Comparison of ENCODE assay signal across 24 mouse cellular contexts in genomic region chr8:77145285-77145684, GRCm38 (mm10).
A peak's percentile ranks its signal among the peaks of the same experiment; 100 is the strongest.
DNase-seq lines count a peak whose midpoint lies in the region; ATAC-seq and TF ChIP-seq lines count a peak whose summit lies in the region.
"Had no signal": no experiment of that assay in that cellular context is flagged by ENCODE, and none has a peak within 500 bp of the region (broad histone marks: within the 10 kb centered on the region; RNA-seq: fewer than 3 reads in every experiment).

No protein-coding gene starts in this region.

- no peaks in the 10 kb centered on the region for H3K9me3 ChIP-seq in hindbrain, postnatal 0 days (ENCODE audit: low read length)
- H3K9me3 ChIP-seq in hindbrain, embryonic 14.5 days (ENCODE audit: control insufficient read depth, low read length) = no peaks in the 10 kb centered on the region
- no peaks in the 10 kb centered on the region for H3K9me3 ChIP-seq in limb, embryonic 15.5 days
- H3K9me3 ChIP-seq in limb, embryonic 10.5 days (replicated peaks) = peaks cover 2% of the 10 kb centered on the region; the same call in 1 of the 2 replicates
- 0 out of 2 replicates have a peak, but pooled peaks cover 4% of the 10 kb centered on the region for H3K9me3 ChIP-seq in midbrain, embryonic 13.5 days
- no peaks in the 10 kb centered on the region; the same call in 1 of the 2 replicates for H3K9me3 ChIP-seq in midbrain, embryonic 10.5 days (replicated peaks)
- H3K9me3 ChIP-seq: embryonic facial prominence, embryonic 12.5 days; embryonic facial prominence, embryonic 15.5 days; hindbrain, embryonic 12.5 days had no signal

- no peaks in the 10 kb centered on the region for H3K4me1 ChIP-seq in hindbrain, postnatal 0 days (ENCODE audit: insufficient read depth, low read length)
- H3K4me1 ChIP-seq in hindbrain, embryonic 14.5 days (replicated peaks; ENCODE audit: control insufficient read depth, insufficient read depth, low read length) = no peaks in the 10 kb centered on the region
- H3K4me1 ChIP-seq in limb, embryonic 15.5 days = no peaks in the 10 kb centered on the region
- H3K4me1 ChIP-seq in limb, embryonic 10.5 days = no peaks in the 10 kb centered on the region
- no peaks in the 10 kb centered on the region for H3K4me1 ChIP-seq in midbrain, embryonic 13.5 days (replicated peaks)
- no peaks in the 10 kb centered on the region for H3K4me1 ChIP-seq in midbrain, embryonic 10.5 days
- H3K4me1 ChIP-seq: embryonic facial prominence, embryonic 12.5 days; embryonic facial prominence, embryonic 15.5 days; heart, embryonic 13.5 days; hindbrain, embryonic 12.5 days had no signal

- H3K36me3 ChIP-seq in hindbrain, postnatal 0 days (ENCODE audit: insufficient read depth, low read length) = no peaks in the 10 kb centered on the region
- H3K36me3 ChIP-seq in hindbrain, embryonic 14.5 days (replicated peaks; ENCODE audit: control insufficient read depth, insufficient read depth) = no peaks in the 10 kb centered on the region
- no peaks in the 10 kb centered on the region for H3K36me3 ChIP-seq in limb, embryonic 15.5 days
- no peaks in the 10 kb centered on the region for H3K36me3 ChIP-seq in limb, embryonic 10.5 days
- H3K36me3 ChIP-seq in midbrain, embryonic 13.5 days = no peaks in the 10 kb centered on the region
- H3K36me3 ChIP-seq in midbrain, embryonic 10.5 days = no peaks in the 10 kb centered on the region
- H3K36me3 ChIP-seq: embryonic facial prominence, embryonic 12.5 days; embryonic facial prominence, embryonic 15.5 days; heart, embryonic 13.5 days; hindbrain, embryonic 12.5 days had no signal

- H3K9ac ChIP-seq in hindbrain, postnatal 0 days (replicated peaks; ENCODE audit: low read length) = no peak overlapping the region
- H3K9ac ChIP-seq in hindbrain, embryonic 14.5 days = no peak overlapping the region
- no peak overlapping the region for H3K9ac ChIP-seq in limb, embryonic 15.5 days
- H3K9ac ChIP-seq in midbrain, embryonic 13.5 days (replicated peaks) = no peak overlapping the region
- H3K9ac ChIP-seq: embryonic facial prominence, embryonic 12.5 days; embryonic facial prominence, embryonic 15.5 days; forebrain, postnatal 0 days; heart, embryonic 13.5 days; hindbrain, embryonic 12.5 days had no signal

- no peak overlapping the region for H3K4me3 ChIP-seq in hindbrain, postnatal 0 days (ENCODE audit: low read length)
- H3K4me3 ChIP-seq in hindbrain, embryonic 14.5 days (replicated peaks; ENCODE audit: low read length) = no peak overlapping the region
- H3K4me3 ChIP-seq in limb, embryonic 15.5 days = no peak overlapping the region
- H3K4me3 ChIP-seq in limb, embryonic 10.5 days = no peak overlapping the region
- H3K4me3 ChIP-seq in midbrain, embryonic 13.5 days (replicated peaks) = no peak overlapping the region
- no peak overlapping the region for H3K4me3 ChIP-seq in midbrain, embryonic 10.5 days
- H3K4me3 ChIP-seq: embryonic facial prominence, embryonic 12.5 days; embryonic facial prominence, embryonic 15.5 days; gastrocnemius, adult 2 months; heart, embryonic 13.5 days; hindbrain, embryonic 12.5 days had no signal

- H3K27me3 ChIP-seq in hindbrain, postnatal 0 days (ENCODE audit: insufficient read depth, low read length) = no peaks in the 10 kb centered on the region
- H3K27me3 ChIP-seq in hindbrain, embryonic 14.5 days (ENCODE audit: control insufficient read depth, insufficient read depth, low read length) = no peaks in the 10 kb centered on the region
- H3K27me3 ChIP-seq in limb, embryonic 15.5 days = no peaks in the 10 kb centered on the region
- no peaks in the 10 kb centered on the region for H3K27me3 ChIP-seq in limb, embryonic 10.5 days (ENCODE audit: low read depth, poor library complexity, severe bottlenecking)
- H3K27me3 ChIP-seq in midbrain, embryonic 13.5 days = no peaks in the 10 kb centered on the region
- H3K27me3 ChIP-seq in midbrain, embryonic 10.5 days (ENCODE audit: low read depth, poor library complexity, severe bottlenecking) = no peaks in the 10 kb centered on the region
- H3K27me3 ChIP-seq: embryonic facial prominence, embryonic 12.5 days; embryonic facial prominence, embryonic 15.5 days; heart, embryonic 13.5 days; hindbrain, embryonic 12.5 days had no signal

- no peak for TF ChIP-seq CTCF in hindbrain, postnatal 0 days (IDR thresholded peaks at IDR 0.05; ENCODE audit: low read depth)

- ATAC-seq in cerebellum, adult (ENCODE audit: insufficient number of reproducible peaks, low FRiP score, low TSS enrichment) = peak; percentile 66; the same call in 1 of the 2 replicates
- ATAC-seq in hindbrain, postnatal 0 days = 0 out of 2 replicates have a peak, but pooled peaks have one; percentile 24
- ATAC-seq in hindbrain, embryonic 14.5 days (ENCODE audit: low FRiP score) = no peak; the same call in 1 of the 2 replicates
- peak; percentile 75 for ATAC-seq in limb, embryonic 15.5 days (ENCODE audit: insufficient number of reproducible peaks, low FRiP score, low TSS enrichment, low read depth)
- ATAC-seq in midbrain, embryonic 13.5 days = 0 out of 2 replicates have a peak, but pooled peaks have one; percentile 48
- ATAC-seq: activated CD4-positive, CD25-positive, alpha-beta regulatory T cell, adult 4 months; forebrain, embryonic 14.5 days; forebrain, postnatal 0 days had no signal

- H3K27ac ChIP-seq in hindbrain, postnatal 0 days = no peak overlapping the region
- no peak overlapping the region for H3K27ac ChIP-seq in hindbrain, embryonic 14.5 days
- H3K27ac ChIP-seq in limb, embryonic 15.5 days = no peak overlapping the region
- H3K27ac ChIP-seq in limb, embryonic 10.5 days = no peak overlapping the region
- H3K27ac ChIP-seq in midbrain, embryonic 13.5 days = no peak overlapping the region
- H3K27ac ChIP-seq in midbrain, embryonic 10.5 days (replicated peaks) = no peak overlapping the region
- H3K27ac ChIP-seq: embryonic facial prominence, embryonic 12.5 days; embryonic facial prominence, embryonic 15.5 days; gastrocnemius, adult 2 months; heart, embryonic 13.5 days; hindbrain, embryonic 12.5 days had no signal

- H3K4me2 ChIP-seq in hindbrain, postnatal 0 days (ENCODE audit: low read depth, low read length) = no peak overlapping the region
- H3K4me2 ChIP-seq in hindbrain, embryonic 14.5 days (replicated peaks) = no peak overlapping the region
- no peak overlapping the region for H3K4me2 ChIP-seq in limb, embryonic 15.5 days
- no peak overlapping the region for H3K4me2 ChIP-seq in midbrain, embryonic 13.5 days (replicated peaks)
- H3K4me2 ChIP-seq: embryonic facial prominence, embryonic 12.5 days; embryonic facial prominence, embryonic 15.5 days; heart, embryonic 13.5 days; hindbrain, embryonic 12.5 days had no signal

- DNase-seq in cerebellum, postnatal 25 days = no peak
- no peak for DNase-seq in hindbrain, postnatal 0 days (ENCODE audit: low spot score)
- no peak for DNase-seq in hindbrain, embryonic 14.5 days (ENCODE audit: low spot score)
- DNase-seq in limb, embryonic 10.5 days (ENCODE audit: low spot score) = no peak
- no peak for DNase-seq in midbrain, embryonic 10.5 days (ENCODE audit: low spot score)
- DNase-seq: adrenal gland, adult 8-10 months; adrenal gland, postnatal 25 days; cerebellum, adult 18-20 months; cerebellum, adult 9-10 months; cerebellum, postnatal 14 days; forebrain, postnatal 0 days; gastrocnemius, adult 2 months; gastrocnemius, postnatal 14 days; heart, postnatal 14 days; heart, postnatal 4 days had no signal

- WGBS in hindbrain, postnatal 0 days = 89% methylated on average over 3 of the region's 3 CpGs
- WGBS in hindbrain, embryonic 14.5 days = 90% methylated on average over 3 of the region's 3 CpGs
- WGBS in limb, embryonic 15.5 days = 63% methylated on average over 3 of the region's 3 CpGs
- 77% methylated on average over 3 of the region's 3 CpGs for WGBS in limb, embryonic 10.5 days
- WGBS in midbrain, embryonic 13.5 days = 91% methylated on average over 3 of the region's 3 CpGs
- 87% methylated on average over 3 of the region's 3 CpGs for WGBS in midbrain, embryonic 10.5 days
